Mouse (Mus musculus) ES-CJ7 (cell line): ENCODE measurements at regions not wholly inside any gene's neighbourhood (a gene's known extent, or its start where the extent isn't known, plus 50 kb on each side); places are given as distances from the start of the nearest gene placed in this dataset.

Source experiments
- DNase-seq: peaks from one replicate; pipeline ENCODE4 v3.0.0; 2011; ENCODE audit warnings: low read depth, low spot score

DNA sequence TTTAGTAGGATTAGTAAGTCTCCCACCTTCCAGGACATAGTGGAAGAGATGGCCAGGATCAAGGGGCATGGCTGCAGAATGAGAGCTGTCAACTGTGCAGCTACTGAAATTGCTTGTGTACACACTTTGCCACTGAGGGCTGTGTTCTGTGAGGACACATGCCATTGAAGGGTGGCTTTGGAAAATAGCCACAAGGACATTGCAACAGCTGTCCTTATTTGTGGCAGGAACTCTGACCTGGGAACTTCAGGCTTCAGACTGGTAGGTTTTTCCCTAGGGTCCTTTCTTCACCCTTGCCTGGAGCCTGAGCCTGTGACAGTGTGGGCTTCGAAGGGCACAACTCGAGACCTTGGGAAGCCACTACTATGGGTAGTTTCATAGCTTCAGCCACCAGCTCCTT lies 64.2 kb upstream of the Ywhaq start:
- DNase-seq: no peak

DNA sequence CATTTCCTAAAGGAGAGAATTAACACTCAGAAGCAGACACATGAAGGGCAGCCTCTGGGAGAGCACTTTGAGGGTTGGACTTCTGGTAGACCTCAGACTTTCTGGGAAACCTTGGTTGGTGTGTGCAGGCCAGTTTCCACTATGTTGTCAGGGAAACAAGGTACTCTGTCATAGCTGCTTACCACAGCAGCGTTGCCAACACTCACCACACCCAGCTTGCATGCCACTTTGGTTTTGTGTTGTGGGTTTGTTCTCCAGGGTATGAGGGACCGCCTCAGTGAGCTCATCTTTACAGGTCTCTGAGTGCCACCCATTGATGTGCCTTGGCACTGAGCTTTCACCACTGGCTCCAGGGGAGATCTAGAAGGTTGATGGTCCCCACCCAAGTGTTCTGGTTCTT lies 62.8 kb upstream of the Ywhaq start:
- DNase-seq: no peak

DNA sequence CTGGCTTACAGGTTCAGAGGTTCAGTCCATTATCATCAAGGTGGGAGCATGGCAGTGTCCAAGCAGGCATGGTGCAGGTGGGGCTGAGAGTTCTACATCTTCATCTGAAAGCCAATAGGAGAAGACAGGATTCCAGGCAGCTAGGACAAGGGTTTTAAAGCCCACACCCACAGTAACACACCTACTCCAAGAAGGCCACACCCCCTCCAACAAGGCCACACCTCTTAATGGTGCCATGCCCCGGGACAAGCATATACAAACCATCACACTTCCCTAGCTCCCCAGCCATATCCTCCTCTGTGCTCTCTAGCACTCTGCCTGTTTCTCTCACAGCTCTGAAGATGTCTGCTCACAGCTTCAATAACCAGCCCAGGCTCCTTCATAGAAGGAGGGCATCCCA lies 61.8 kb upstream of the Ywhaq start:
- peak; percentile 55 for DNase-seq

- no peak for DNase-seq
Observed at GRCm38 (mm10) chr12:21476516-21476915, 59.1 kb upstream of the Ywhaq start.

DNA sequence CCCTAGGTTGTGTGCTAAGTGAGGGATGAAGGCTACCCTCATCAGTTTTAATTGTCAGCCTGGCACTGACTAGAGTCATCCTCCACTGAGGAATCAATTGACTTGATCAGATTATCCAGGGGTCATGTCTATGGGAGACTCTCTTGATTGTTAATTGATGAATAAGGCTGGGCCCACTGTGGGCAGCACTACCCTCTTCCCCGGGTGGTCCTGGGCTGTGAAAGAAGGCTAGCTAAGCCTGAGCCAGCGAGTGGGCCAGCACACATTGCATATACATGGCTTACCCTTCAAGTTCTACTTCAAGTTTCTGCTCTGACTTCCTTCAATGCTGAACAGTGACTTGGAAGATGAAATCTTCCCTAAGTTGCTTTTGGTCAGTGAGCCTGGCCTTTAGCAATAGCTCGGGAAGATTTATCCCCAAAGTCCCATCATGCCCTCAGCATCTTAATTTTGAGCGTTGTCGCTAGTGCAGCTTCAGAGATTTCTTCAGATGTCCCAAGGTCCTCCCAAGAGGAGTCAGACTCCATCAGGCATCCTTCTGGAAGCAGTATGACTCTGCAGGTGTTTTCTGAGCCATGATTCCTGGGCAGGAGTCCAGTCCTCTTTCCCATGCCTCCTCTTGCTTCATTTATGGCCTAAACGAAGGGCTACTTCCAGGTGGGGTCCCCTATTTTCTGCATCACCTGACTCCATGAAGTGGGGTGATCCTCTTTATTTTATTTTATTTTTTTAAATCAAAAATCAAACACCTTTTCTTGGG lies 55.7 kb upstream of the Ywhaq start:
- DNase-seq: no peak

- DNase-seq: peak; percentile 58
Observed at GRCm38 (mm10) chr12:21472487-21472886, 55.0 kb upstream of the Ywhaq start.

GRCm38 (mm10) chr12:21471986-21472385 lies 54.5 kb upstream of the Ywhaq start:
- DNase-seq: no peak

- DNase-seq: peak; percentile 54
Observed at GRCm38 (mm10) chr12:21470286-21470685, 52.8 kb upstream of the Ywhaq start.
